Mouse (Mus musculus) liver, adult 2 months (tissue): ENCODE measurements around the gene Cfap299. TPM values are rescaled to one million over a fixed set of nuclear protein-coding genes. Genes with fewer than 3 reads are reported as not detected.

ENCODE experiments used
- DNase-seq: peaks from one replicate; pipeline ENCODE4 v3.0.0-alpha.2; 2011; ENCODE audit warnings: low read depth, low spot score; ENCODE audit errors: extremely low read depth
- H3K27ac ChIP-seq: fragments of 200-500 bp; replicated peaks from 2 replicates; pipeline ENCODE4 v1.5.1; 2012; ENCODE audit warnings: low read depth, mild to moderate bottlenecking, control low read depth, inconsistent platforms, low read length; ENCODE audit not compliant: insufficient read depth
- H3K27me3 ChIP-seq: fragments of 200-500 bp; 2 replicates; pipeline ENCODE4 v1.6.1; 2012; ENCODE audit warnings: mild to moderate bottlenecking, moderate library complexity, low read length, inconsistent platforms; ENCODE audit not compliant: control insufficient read depth, insufficient read depth
- H3K36me3 ChIP-seq: fragments of 200-500 bp; 2 replicates; pipeline ENCODE4 v1.6.1; 2012; ENCODE audit warnings: low read length, inconsistent platforms; ENCODE audit not compliant: control insufficient read depth, insufficient read depth
- H3K4me1 ChIP-seq: fragments of 200-500 bp; 2 replicates; pipeline ENCODE4 v1.6.1; 2011; ENCODE audit warnings: low read length; ENCODE audit not compliant: control insufficient read depth, insufficient read depth
- H3K4me3 ChIP-seq: fragments of 200-500 bp; 2 replicates; pipeline ENCODE4 v1.5.1; 2011; ENCODE audit warnings: low read depth, mild to moderate bottlenecking, control low read depth, low read length, moderate library complexity; ENCODE audit not compliant: insufficient read depth
- H3K79me2 ChIP-seq: fragments of 200-500 bp; 2 replicates; pipeline ENCODE4 v1.6.1; 2012; ENCODE audit warnings: inconsistent platforms, mild to moderate bottlenecking, low read length, moderate library complexity; ENCODE audit not compliant: control insufficient read depth, insufficient read depth
- H3K9ac ChIP-seq: fragments of 200-500 bp; 2 replicates; pipeline ENCODE4 v1.6.1; 2012; ENCODE audit warnings: low read depth, mild to moderate bottlenecking, control low read depth, inconsistent platforms, low read length
- CTCF ChIP-seq: fragments of 200-500 bp; IDR thresholded peaks from 2 replicates; pipeline ENCODE4 v1.5.1; 2011; ENCODE audit warnings: low read depth, low read length, control low read depth
- POLR2A ChIP-seq: fragments of 200-500 bp; IDR thresholded peaks from 2 replicates; pipeline ENCODE4 v1.6.1; 2011; ENCODE audit warnings: low read length, control low read depth; ENCODE audit not compliant: insufficient read depth; ENCODE audit errors: extremely low read depth
- WGBS: fragments of 180-500 bp; shearing (Covaris S2); methylation state at CpG from one replicate; pipeline ENCODE4 v1.1.7; 2018; 5-methylcytosine and 5-hydroxymethylcytosine counted together
- polyA plus RNA-seq: library from polyadenylated mRNA; depleted of rRNA; stranded (reverse); fragments of >200 nt; gene quantifications from 2 replicates; pipeline ENCODE4 v1.2.3, GENCODE M21; 2012
- total RNA-seq: library from RNA; depleted of rRNA; stranded (reverse); fragments of >200 nt; gene quantifications from 2 replicates; pipeline ENCODE4 v1.2.3, GENCODE M21; 2014

Cfap299 gene
- total and polyA plus RNA-seq, 2 experiments = not detected

- no peak for DNase-seq
- 78% methylated on average over 5 of the region's 5 CpGs for WGBS
Observed at GRCm38 (mm10) chr5:98703963-98704362, 374.9 kb downstream of the Cfap299 start.

DNA sequence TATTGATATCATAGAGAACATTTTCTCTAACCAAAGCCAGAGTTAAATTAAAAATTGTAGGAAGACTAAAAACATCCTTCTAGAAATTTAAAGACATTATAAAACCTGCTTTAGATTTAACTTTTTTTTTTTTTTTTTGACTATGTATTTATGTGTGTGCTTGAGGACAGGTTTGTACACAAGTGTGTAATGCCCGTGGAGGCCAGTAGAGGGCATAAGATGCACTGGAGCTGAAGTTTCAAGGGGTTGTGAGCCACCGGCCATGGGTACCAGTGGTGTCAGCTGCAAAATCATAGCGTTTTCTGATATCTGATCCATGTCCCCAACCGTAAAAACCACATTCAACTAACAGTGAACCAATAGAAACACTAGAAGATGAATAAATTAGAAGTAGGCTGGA, 377.5 kb downstream of the Cfap299 start:
- TF ChIP-seq CTCF (peak; percentile 56), POLR2A (no peak)

More at GRCm38 (mm10) chr5:98703963-98704362, 374.9 kb downstream of the Cfap299 start:
- Histone ChIP-seq H3K27ac (no peak overlapping the region), H3K36me3 (no peaks in the 10 kb centered on the region), H3K9ac (no peak overlapping the region), H3K4me3 (no peak overlapping the region), H3K27me3 (no peaks in the 10 kb centered on the region), H3K79me2 (no peaks in the 10 kb centered on the region), H3K4me1 (no peaks in the 10 kb centered on the region)
- TF ChIP-seq POLR2A (no peak), CTCF (no peak)

DNA sequence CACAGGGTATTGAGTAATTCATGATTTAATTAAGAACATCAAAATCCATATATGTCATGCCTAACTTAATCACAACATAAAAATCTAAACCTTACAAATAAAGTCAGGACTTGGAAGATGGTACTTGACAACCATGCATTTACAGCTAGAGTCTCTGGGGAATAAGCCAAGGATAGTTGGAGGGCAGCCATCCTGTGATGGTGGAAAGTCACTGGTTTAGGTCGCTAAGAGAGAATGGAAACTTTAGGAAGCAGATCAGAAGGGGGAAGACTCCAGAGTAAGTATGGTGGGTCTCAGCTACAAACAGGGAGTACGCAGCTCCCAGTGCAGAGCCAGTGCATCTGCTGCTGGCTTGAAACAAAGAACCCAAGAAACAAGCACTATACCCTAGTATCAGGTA, 386.3 kb downstream of the Cfap299 start:
- Histone ChIP-seq H3K79me2 (no peaks in the 10 kb centered on the region), H3K36me3 (no peaks in the 10 kb centered on the region)

More for the DNA sequence above, 377.5 kb downstream of the Cfap299 start:
- no peaks in the 10 kb centered on the region; the same call in 1 of the 2 replicates for H3K4me1 ChIP-seq
- H3K36me3 ChIP-seq = no peaks in the 10 kb centered on the region
- no peak overlapping the region for H3K27ac ChIP-seq
- no peaks in the 10 kb centered on the region for H3K79me2 ChIP-seq
- H3K4me3 ChIP-seq = no peak overlapping the region
- peak; percentile 22 for DNase-seq
- no peaks in the 10 kb centered on the region for H3K27me3 ChIP-seq
- WGBS = 69% methylated on average over 4 of the region's 4 CpGs
- no peak overlapping the region for H3K9ac ChIP-seq

DNA sequence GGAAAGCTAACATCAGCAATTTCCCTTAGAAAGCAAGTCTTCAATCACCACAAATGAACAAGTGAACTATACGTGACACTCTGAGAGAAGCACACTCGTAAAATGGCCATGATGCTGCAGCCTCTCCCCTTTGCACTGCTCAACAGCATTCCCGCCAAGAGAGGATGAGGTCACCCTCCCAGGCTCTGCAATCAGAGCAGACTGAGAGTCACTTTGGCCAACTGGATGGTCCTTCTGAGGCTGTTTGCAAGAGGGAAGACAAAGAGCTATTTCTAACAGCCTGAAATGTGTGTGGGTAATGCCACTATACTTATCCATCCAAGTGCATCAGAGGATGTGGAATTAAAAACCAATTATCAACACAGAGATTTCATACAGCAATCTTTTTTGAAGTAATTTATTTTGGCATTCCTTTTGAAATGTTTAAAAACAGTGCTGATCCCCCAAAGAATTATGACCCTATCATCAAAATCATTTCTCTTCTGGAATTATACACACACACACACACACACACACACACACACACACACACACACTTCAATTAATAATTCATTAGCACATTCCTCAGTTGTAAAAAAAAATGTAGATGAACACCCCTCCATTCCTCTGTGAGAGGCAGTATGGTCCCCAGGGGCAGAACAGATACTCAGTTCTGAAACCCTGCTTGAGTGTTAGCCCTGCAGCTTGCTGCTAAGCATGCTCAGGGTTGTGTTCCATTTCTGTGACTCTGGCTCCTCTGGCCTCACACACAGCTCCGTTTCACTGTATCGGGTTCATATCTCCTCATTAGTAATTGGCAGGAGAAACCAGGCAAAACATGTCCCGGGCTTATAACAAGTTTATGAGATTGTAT, 403.3 kb downstream of the Cfap299 start:
- H3K27me3 ChIP-seq = no peaks in the 10 kb centered on the region
- H3K9ac ChIP-seq = no peak overlapping the region
- H3K4me1 ChIP-seq = peaks cover 2% of the 10 kb centered on the region; the same call in 1 of the 2 replicates
- H3K36me3 ChIP-seq = no peaks in the 10 kb centered on the region
- no peak overlapping the region for H3K27ac ChIP-seq
- no peak for TF ChIP-seq CTCF
- TF ChIP-seq POLR2A = no peak
- no peak for DNase-seq
- no peak overlapping the region for H3K4me3 ChIP-seq
- 51% methylated on average over 6 of the region's 6 CpGs for WGBS
- no peaks in the 10 kb centered on the region for H3K79me2 ChIP-seq

More for the DNA sequence above, 386.3 kb downstream of the Cfap299 start:
- Histone ChIP-seq H3K27ac (no peak overlapping the region), H3K9ac (no peak overlapping the region), H3K4me1 (no peaks in the 10 kb centered on the region; the same call in 1 of the 2 replicates), H3K4me3 (no peak overlapping the region), H3K27me3 (no peaks in the 10 kb centered on the region)
- WGBS = 81% methylated on average over 2 of the region's 2 CpGs
- TF ChIP-seq POLR2A = no peak
- TF ChIP-seq CTCF = no peak
- DNase-seq = no peak

DNA sequence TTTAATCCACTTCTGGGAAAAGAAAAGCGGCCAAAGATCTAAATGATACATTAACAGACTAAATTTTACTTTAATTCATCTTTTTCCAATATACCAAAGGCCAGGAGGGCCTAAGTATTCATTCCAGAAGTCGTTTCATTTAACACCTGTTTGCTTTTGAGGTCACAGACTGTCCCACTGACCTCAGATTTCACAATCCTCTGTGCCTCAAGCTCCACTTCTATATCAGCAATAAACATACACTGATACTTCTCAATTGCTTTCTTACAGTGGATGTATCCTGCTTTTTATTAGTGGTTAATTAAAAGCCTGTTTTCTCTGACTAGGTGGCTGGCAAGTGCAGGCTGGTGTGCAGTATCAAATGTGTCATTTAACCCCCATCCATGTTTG, 403.9 kb downstream of the Cfap299 start:
- H3K9ac ChIP-seq = no peak overlapping the region
- no peaks in the 10 kb centered on the region for H3K79me2 ChIP-seq
- TF ChIP-seq POLR2A (no peak), CTCF (no peak)
- peaks cover 2% of the 10 kb centered on the region; the same call in 1 of the 2 replicates for H3K4me1 ChIP-seq
- 7% methylated on average over 2 of the region's 2 CpGs for WGBS
- H3K36me3 ChIP-seq = no peaks in the 10 kb centered on the region
- H3K27me3 ChIP-seq = no peaks in the 10 kb centered on the region
- peak; percentile 83 for DNase-seq
- H3K4me3 ChIP-seq = no peak overlapping the region
- H3K27ac ChIP-seq = no peak overlapping the region
